Mouse (Mus musculus): ENCODE data around the gene Tbx10.
"Not testable (repeated sequence)": the region's sequence is repeated elsewhere in the genome, so short reads cannot be mapped to it uniquely, and the experiment has no call there.

Gene Tbx10

DNA sequence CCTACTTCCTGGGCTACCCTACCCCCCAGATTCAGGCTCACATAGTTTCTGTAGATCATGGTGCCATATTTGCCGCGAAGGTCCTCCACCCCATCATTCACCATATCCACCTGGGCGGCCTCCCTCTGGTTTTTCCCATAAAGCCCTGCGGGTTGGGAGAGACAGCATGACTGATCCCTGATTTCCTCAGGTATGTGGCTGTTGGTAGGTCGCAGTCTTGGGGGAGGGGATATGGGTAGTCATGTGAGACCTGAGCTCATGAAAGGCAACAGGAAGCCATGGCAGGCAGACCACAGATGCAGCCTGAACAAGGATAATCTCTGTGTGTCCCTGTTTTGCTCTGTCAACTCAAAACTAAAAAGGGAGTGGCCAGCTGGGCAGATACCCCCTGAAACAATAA is 48.4 kb downstream of the Tbx10 start:
- DNase-seq (ENCODE audit: extremely low spot score, low read depth, low spot score) = not testable (repeated sequence)

DNA sequence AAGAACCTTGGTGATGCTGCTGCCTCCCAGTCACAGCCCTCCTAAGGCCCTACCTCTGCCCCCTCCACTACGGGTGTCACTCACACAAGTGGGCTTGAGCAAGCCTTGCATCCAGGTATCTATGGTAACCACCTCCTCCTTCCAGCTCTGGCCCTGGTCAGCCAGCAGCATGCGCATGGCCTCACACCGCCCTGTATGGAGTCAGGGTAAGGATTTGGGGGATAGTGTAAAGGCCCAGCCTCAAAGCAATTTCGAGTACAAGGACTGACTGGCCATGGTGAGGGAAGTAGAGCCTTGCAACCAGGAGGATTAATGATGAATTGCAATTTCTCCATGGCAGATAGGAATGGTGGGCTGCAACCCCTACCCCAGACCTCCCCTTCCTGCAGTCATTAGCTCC is 48.9 kb downstream of the Tbx10 start:
- not testable (repeated sequence) for DNase-seq (ENCODE audit: extremely low spot score, low read depth, low spot score)

DNA sequence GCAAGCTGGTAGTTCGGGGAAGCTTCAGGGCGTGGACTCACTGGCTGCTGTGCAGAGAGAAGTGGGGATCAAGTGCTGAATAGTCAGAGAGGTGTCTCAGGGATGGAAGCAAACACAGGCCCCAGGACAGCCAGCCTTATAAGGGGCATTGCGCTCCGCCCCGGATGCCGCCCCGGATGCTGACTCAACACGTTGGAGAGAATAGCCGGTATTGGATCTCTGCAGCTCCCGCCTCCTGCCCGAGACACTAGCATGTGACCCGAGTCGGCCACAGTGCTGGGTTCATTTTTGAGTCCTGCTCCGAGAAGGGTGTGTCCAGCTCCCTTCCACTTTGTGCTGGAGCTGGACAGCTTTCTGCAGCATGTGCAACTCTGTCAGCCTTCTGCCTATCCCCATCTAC is 49.6 kb downstream of the Tbx10 start:
- DNase-seq (ENCODE audit: extremely low spot score, low read depth, low spot score) = no peak

DNA sequence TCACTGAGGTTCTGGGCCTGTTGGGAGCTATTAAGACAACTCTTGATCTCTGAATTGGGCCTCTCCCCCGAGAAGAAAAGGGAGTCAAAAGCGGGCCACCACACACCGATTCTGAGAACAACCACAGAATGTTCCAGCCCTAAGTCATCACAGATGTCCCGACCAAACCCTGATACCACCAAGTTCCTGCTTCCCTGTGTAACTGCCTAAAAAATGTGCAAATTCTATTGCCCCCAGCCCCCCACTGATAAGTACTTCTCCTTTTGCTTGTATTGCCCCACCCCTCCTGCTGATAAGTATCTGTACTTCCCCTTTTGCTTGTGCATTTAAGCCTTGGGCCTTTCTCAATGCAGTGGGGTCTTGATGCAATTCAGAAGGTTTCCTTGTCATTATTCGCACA is 51.6 kb downstream of the Tbx10 start:
- not testable (repeated sequence) for DNase-seq (ENCODE audit: extremely low spot score, low read depth, low spot score)

DNA sequence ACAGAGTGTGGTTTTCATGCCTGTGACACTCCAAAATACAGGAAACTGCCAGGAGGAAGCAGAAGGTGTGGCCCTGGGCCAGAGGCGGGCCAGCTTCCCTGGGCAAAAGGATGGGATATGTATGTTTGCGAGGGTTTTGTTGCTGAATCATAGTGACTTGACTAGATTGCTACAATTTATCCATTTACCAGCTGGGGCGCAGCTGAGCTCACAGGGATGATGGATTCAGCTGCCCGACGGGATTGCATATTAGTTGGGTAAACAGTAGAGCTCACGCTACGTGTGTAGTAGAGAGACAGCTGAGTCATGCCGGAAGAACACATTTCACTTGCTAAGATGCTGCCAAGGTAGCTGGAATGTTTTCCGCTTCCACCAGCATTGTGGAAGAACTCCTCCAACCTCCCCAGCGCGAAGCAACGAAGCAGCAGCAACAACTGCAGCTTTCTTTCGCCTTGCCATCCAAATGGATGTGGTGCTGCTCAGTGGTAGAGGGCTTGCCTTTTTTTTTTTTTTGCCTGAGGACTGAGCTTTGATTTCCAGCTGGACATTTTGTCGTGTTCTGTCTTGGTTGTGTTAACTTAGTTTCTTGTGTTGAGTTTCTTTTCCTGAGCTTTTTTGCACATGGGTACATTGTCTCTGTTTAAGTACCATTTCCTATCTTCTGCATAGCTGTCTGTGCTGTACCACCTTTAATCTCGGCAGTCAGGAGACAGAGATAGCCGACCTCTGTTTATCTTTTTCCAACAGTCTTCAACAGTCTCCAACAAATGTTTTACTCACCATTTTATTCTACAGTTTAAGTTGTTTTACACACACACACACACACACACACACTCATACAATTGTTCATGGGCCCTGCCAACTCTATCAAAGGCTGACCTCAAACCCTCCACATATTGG is 53.7 kb downstream of the Tbx10 start, which contains the start of gene Gstp2:
TSS of gene Gstp2 (minus strand) at position 58 of the 900 bp plus-strand sequence.
- no peak for DNase-seq (ENCODE audit: extremely low spot score, low read depth, low spot score)

DNA sequence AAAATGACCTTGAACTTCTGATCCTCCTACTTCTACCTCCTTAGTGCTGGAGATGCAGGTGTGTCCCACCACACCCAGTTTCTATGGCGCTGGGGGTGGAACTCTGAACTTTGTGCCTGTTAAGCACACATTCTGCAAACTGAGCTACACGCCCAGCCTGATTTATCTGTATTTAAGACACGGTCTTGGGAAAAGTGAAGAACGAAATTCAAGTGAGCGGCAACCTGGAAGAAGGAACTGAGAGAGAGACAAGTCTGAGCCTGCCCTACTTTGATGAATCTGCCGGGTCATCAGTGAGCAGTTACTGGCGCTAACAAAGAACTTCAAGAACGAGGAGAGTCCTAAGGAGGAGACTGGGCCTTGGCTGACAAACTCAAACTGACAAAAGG is 54.3 kb downstream of the Tbx10 start:
- DNase-seq (ENCODE audit: extremely low spot score, low read depth, low spot score) = no peak

DNA sequence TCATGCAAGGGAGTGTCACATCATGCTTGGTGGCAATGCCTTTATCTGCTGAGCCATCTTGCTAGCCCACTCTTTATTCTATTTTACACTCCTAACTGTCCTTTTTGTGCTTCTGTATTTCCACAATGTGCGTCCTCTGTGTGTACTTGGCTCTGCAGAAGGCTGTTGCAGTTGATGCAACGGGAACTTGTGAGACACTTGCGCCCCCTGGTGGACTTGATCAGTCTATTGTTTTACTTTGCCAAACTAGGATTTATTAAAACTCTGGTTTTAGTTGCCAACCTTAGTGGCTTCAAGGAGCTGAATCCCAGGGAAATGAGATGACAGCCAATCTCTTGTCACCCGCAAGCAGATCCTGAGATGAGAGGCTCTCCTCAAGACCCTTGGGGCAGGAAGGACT is 55.3 kb downstream of the Tbx10 start:
- peak; percentile 79 for DNase-seq (ENCODE audit: extremely low spot score, low read depth, low spot score)

DNA sequence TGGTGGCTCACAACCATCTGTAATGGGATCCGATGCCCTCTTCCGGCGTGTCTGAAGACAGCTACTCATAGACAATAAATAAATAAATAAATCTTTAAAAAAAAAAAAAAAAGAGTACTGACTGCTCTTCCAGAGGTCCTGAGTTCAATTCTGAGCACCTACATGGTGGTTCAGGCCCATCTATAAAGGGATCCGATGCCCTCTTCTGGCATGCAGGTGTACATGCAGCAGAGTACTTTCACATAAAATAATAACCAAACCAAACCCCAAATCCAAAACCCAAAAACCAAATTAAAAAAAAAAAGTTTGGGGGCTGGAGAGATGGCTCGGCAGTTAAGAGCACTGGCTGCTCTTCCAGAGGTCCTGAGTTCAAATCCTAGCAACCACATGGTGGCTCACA is 56.5 kb downstream of the Tbx10 start:
- not testable (repeated sequence) for DNase-seq (ENCODE audit: extremely low spot score, low read depth, low spot score)
